Mouse (Mus musculus) intestine, embryonic 14.5 days (tissue): ENCODE data around the gene Rbm3. TPM values are rescaled to one million over a fixed set of nuclear protein-coding genes. Genes with fewer than 3 reads are reported as not detected.
"Not testable (repeated sequence)": the region's sequence is repeated elsewhere in the genome, so short reads cannot be mapped to it uniquely, and the experiment has no call there.

ENCODE experiments used
- ATAC-seq: fragments of 200-750 bp; cut with Nextera tagmentation; replicated peaks from 2 replicates; pipeline ENCODE4 v1.8.0; 2017; ENCODE audit warnings: low read depth, moderate number of reproducible peaks, moderate TSS enrichment, moderate library complexity; ENCODE audit not compliant: low FRiP score, low TSS enrichment
- DNase-seq: peaks from one replicate; pipeline ENCODE4 v3.0.0-alpha.2; 2018; ENCODE audit warnings: low spot score
- H3K27ac ChIP-seq: fragments of 300-500 bp; sonication (generic); 2 replicates; pipeline ENCODE4 v1.5.1; 2014; ENCODE audit warnings: low read depth, mild to moderate bottlenecking, control low read depth
- H3K27me3 ChIP-seq: fragments of 300-500 bp; sonication (generic); replicated peaks from 2 replicates; pipeline ENCODE4 v1.6.1; 2014; ENCODE audit warnings: low read length, control low read depth; ENCODE audit not compliant: control insufficient read depth, insufficient read depth
- H3K36me3 ChIP-seq: fragments of 300-500 bp; sonication (generic); 2 replicates; pipeline ENCODE4 v1.6.1; 2014; ENCODE audit warnings: low read length, control low read depth; ENCODE audit not compliant: control insufficient read depth, insufficient read depth
- H3K4me1 ChIP-seq: fragments of 300-500 bp; sonication (generic); replicated peaks from 2 replicates; pipeline ENCODE4 v1.6.1; 2014; ENCODE audit warnings: low read length, control low read depth, mixed read lengths; ENCODE audit not compliant: control insufficient read depth, insufficient read depth
- H3K4me2 ChIP-seq: fragments of 300-500 bp; sonication (generic); 2 replicates; pipeline ENCODE4 v1.6.1; 2014; ENCODE audit warnings: low read length
- H3K4me3 ChIP-seq: fragments of 300-500 bp; sonication (generic); 2 replicates; pipeline ENCODE4 v1.5.1; 2014; ENCODE audit warnings: low read depth, low read length, control low read depth, mixed read lengths
- H3K9ac ChIP-seq: fragments of 300-500 bp; sonication (generic); 2 replicates; pipeline ENCODE4 v1.6.1; 2014; ENCODE audit warnings: mild to moderate bottlenecking, low read length
- H3K9me3 ChIP-seq: fragments of 300-500 bp; sonication (generic); 2 replicates; pipeline ENCODE4 v1.6.1; 2016; ENCODE audit warnings: low read length, control low read depth; ENCODE audit not compliant: control insufficient read depth
- WGBS: fragments of 180-500 bp; shearing (Covaris S2); extraction: QIAGEN DNeasy Blood & Tissue Kit; methylation state at CpG from one replicate; pipeline ENCODE4 v1.1.7; 2014; 5-methylcytosine and 5-hydroxymethylcytosine counted together
- polyA plus RNA-seq: library from polyadenylated mRNA; unstranded; fragments of >200 nt; fragmentation: Nextera tagmentation; extraction: Ambion mirVana; gene quantifications from 2 replicates; pipeline ENCODE4 v1.2.1, GENCODE M21; 2014

Rbm3 gene
- polyA plus RNA-seq, 1 experiment from 2014 or later: 553 TPM

- not testable (repeated sequence) for ATAC-seq, DNase-seq, H3K27ac ChIP-seq, H3K4me2 ChIP-seq, H3K9ac ChIP-seq, H3K27me3 ChIP-seq, H3K4me3 ChIP-seq, H3K4me1 ChIP-seq, H3K9me3 ChIP-seq, H3K36me3 ChIP-seq
- 91% methylated on average over 4 of the region's 5 CpGs for WGBS
Observed at GRCm38 (mm10) chrX:8090954-8091347, 54.7 kb downstream of the Rbm3 start.

GRCm38 (mm10) chrX:8090346-8090953 is 55.2 kb downstream of the Rbm3 start, which contains the start of gene Was:
Gene Was, minus strand, starts transcription at chrX:8090498.
- Histone ChIP-seq H3K4me3 (no peak within 1 kb of the TSS), H3K4me2 (no peak within 1 kb of the TSS), H3K27me3 (no peaks in the 10 kb centered on the region), H3K36me3 (no peaks in the 10 kb centered on the region), H3K9me3 (no peaks in the 10 kb centered on the region), H3K27ac (no peak within 1 kb of the TSS), H3K9ac (no peak within 1 kb of the TSS), H3K4me1 (no peaks in the 10 kb centered on the region)
- 84% methylated on average over 14 of the region's 14 CpGs for WGBS
- DNase-seq (no peak), ATAC-seq (no peak)

GRCm38 (mm10) chrX:8089746-8090145 is 55.9 kb downstream of the Rbm3 start:
- Histone ChIP-seq H3K36me3 (no peaks in the 10 kb centered on the region), H3K27me3 (no peaks in the 10 kb centered on the region), H3K4me1 (no peaks in the 10 kb centered on the region), H3K9ac (no peak overlapping the region), H3K27ac (no peak overlapping the region), H3K4me2 (no peak overlapping the region), H3K9me3 (no peaks in the 10 kb centered on the region), H3K4me3 (no peak overlapping the region)
- DNase-seq: no peak
- no peak for ATAC-seq
- WGBS: 83% methylated on average over 3 of the region's 3 CpGs

Other genes with a start within 250 kb of the Rbm3 start
- gene Pqbp1, start 246.6 kb downstream of the Rbm3 start, polyA plus RNA-seq: 90.5 and 99.5 TPM in 2 replicates
- 150 and 157 TPM in 2 replicates for gene Timm17b, start 246.5 kb downstream of the Rbm3 start, polyA plus RNA-seq
- gene Gm10491, start 238.0 kb downstream of the Rbm3 start, polyA plus RNA-seq: not detected in 2 replicates
- not detected in 2 replicates for gene Gm10490, start 236.3 kb downstream of the Rbm3 start, polyA plus RNA-seq
- gene Pcsk1n, start 226.1 kb downstream of the Rbm3 start, polyA plus RNA-seq: 10.1 and 13.8 TPM in 2 replicates
- gene Eras, start 217.3 kb downstream of the Rbm3 start, polyA plus RNA-seq: not detected in 2 replicates
- gene Hdac6, start 198.0 kb downstream of the Rbm3 start, polyA plus RNA-seq: 22.4 and 24.3 TPM in 2 replicates
- 0.43 and 0.80 TPM in 2 replicates for gene Gata1, start 167.8 kb downstream of the Rbm3 start, polyA plus RNA-seq
- not detected in 2 replicates for gene Glod5, start 127.4 kb downstream of the Rbm3 start, polyA plus RNA-seq
- 59.7 and 61.8 TPM in 2 replicates for gene Suv39h1, start 71.1 kb downstream of the Rbm3 start, polyA plus RNA-seq
- gene Was, start 55.4 kb downstream of the Rbm3 start, polyA plus RNA-seq: 0.35 and 0.51 TPM in 2 replicates
- gene Wdr13, start 13.0 kb downstream of the Rbm3 start, polyA plus RNA-seq: 23.3 and 27.0 TPM in 2 replicates
- gene Tbc1d25, start 30.3 kb upstream of the Rbm3 start, polyA plus RNA-seq: 13.2 and 14.3 TPM in 2 replicates
- 59.6 and 69.7 TPM in 2 replicates for gene Ebp, start 47.6 kb upstream of the Rbm3 start, polyA plus RNA-seq
- gene Porcn, start 60.6 kb upstream of the Rbm3 start, polyA plus RNA-seq: 8.9 and 9.2 TPM in 2 replicates
- 39.3 and 39.5 TPM in 2 replicates for gene Ftsj1, start 106.5 kb upstream of the Rbm3 start, polyA plus RNA-seq
- 0.94 and 9.7 TPM in 2 replicates for gene Slc38a5, start 125.3 kb upstream of the Rbm3 start, polyA plus RNA-seq
- gene Ssxb10, start 181.5 kb upstream of the Rbm3 start, polyA plus RNA-seq: not detected in 2 replicates
- not detected in 2 replicates for gene Ssxb9, start 221.1 kb upstream of the Rbm3 start, polyA plus RNA-seq